Mouse (Mus musculus) midbrain, embryonic 10.5 days (tissue): Measurements from ENCODE around the gene Fance. TPM values are rescaled to one million over a fixed set of nuclear protein-coding genes. Genes with fewer than 3 reads are reported as not detected.

Experiments
- DNase-seq: peaks from one replicate; pipeline ENCODE4 v3.0.0-alpha.2; 2017; ENCODE audit warnings: low spot score
- H3K27ac ChIP-seq: fragments of 300-500 bp; sonication (generic); replicated peaks from 2 replicates; pipeline ENCODE4 v1.5.1; 2016; ENCODE audit warnings: mild to moderate bottlenecking
- H3K27me3 ChIP-seq: fragments of 300-500 bp; sonication (generic); 2 replicates; pipeline ENCODE4 v1.6.1; 2016; ENCODE audit warnings: low read depth, mild to moderate bottlenecking; ENCODE audit not compliant: poor library complexity, severe bottlenecking
- H3K36me3 ChIP-seq: fragments of 300-500 bp; sonication (generic); 2 replicates; pipeline ENCODE4 v1.6.1; 2016; ENCODE audit warnings: mild to moderate bottlenecking, moderate library complexity
- H3K4me1 ChIP-seq: fragments of 300-500 bp; sonication (generic); 2 replicates; pipeline ENCODE4 v1.6.1; 2016
- H3K4me3 ChIP-seq: fragments of 300-500 bp; sonication (generic); 2 replicates; pipeline ENCODE4 v1.5.1; 2016; ENCODE audit warnings: mild to moderate bottlenecking, moderate library complexity
- H3K9me3 ChIP-seq: fragments of 300-500 bp; sonication (generic); replicated peaks from 2 replicates; pipeline ENCODE4 v1.6.1; 2016; ENCODE audit warnings: mild to moderate bottlenecking
- WGBS: fragments of 180-500 bp; shearing (Covaris S2); methylation state at CpG from one replicate; pipeline ENCODE4 v1.1.7; 2016; 5-methylcytosine and 5-hydroxymethylcytosine counted together
- polyA plus RNA-seq: library from polyadenylated mRNA; unstranded; fragments of >200 nt; fragmentation: Nextera tagmentation; extraction: Ambion mirVana; gene quantifications from 2 replicates; pipeline ENCODE4 v1.2.1, GENCODE M21; 2016

Gene Fance
- polyA plus RNA-seq, 1 experiment from 2014 or later = 30.8 TPM

- peak overlapping the region; percentile 55 for H3K4me3 ChIP-seq
- no peak for DNase-seq
- H3K27ac ChIP-seq = peak overlapping the region; percentile 67
- H3K36me3 ChIP-seq = no peaks in the 10 kb centered on the region
- no peaks in the 10 kb centered on the region for H3K9me3 ChIP-seq
- H3K4me1 ChIP-seq = peaks cover 34% of the 10 kb centered on the region
- peaks cover 93% of the 10 kb centered on the region for H3K27me3 ChIP-seq
- 33% methylated on average over 11 of the region's 11 CpGs for WGBS
These were observed 48.8 kb downstream of the Fance start for GRCm38 (mm10) chr17:28361921-28362652.

GRCm38 (mm10) chr17:28362653-28363292 is 49.5 kb downstream of the Fance start:
- DNase-seq = peak; percentile 57
- peaks cover 34% of the 10 kb centered on the region for H3K4me1 ChIP-seq
- peaks cover 91% of the 10 kb centered on the region for H3K27me3 ChIP-seq
- H3K36me3 ChIP-seq = no peaks in the 10 kb centered on the region
- H3K4me3 ChIP-seq = peak overlapping the region; percentile 55
- H3K9me3 ChIP-seq = no peaks in the 10 kb centered on the region
- H3K27ac ChIP-seq = peak overlapping the region; percentile 67
- WGBS = under 1% methylated on average over 25 of the region's 25 CpGs

- H3K27me3 ChIP-seq = peaks cover 84% of the 10 kb centered on the region
- WGBS = 5% methylated on average over 6 of the region's 6 CpGs
- DNase-seq = no peak
- H3K36me3 ChIP-seq = no peaks in the 10 kb centered on the region
- peak overlapping the region; percentile 55 for H3K4me3 ChIP-seq
- no peak overlapping the region for H3K27ac ChIP-seq
- H3K9me3 ChIP-seq = no peaks in the 10 kb centered on the region
- H3K4me1 ChIP-seq = peaks cover 34% of the 10 kb centered on the region
These were observed 50.2 kb downstream of the Fance start for GRCm38 (mm10) chr17:28363507-28363906.

- Histone ChIP-seq H3K4me3 (peak within 1 kb of the TSS; percentile 55), H3K4me1 (peaks cover 31% of the 10 kb centered on the region), H3K27me3 (peaks cover 68% of the 10 kb centered on the region), H3K27ac (no peak within 1 kb of the TSS), H3K9me3 (no peaks in the 10 kb centered on the region), H3K36me3 (no peaks in the 10 kb centered on the region)
- WGBS = 12% methylated on average over 8 of the region's 8 CpGs
- no peak for DNase-seq
These were observed 51.8 kb downstream of the Fance start, which contains the start of gene Tulp1 for GRCm38 (mm10) chr17:28365122-28365521. Tulp1 (minus strand) TSS chr17:28365222.

- peak; percentile 87 for DNase-seq
- H3K4me3 ChIP-seq = no peak overlapping the region
- H3K4me1 ChIP-seq = peaks cover 17% of the 10 kb centered on the region
- H3K9me3 ChIP-seq = no peaks in the 10 kb centered on the region
- 4% methylated on average over 13 of the region's 13 CpGs for WGBS
- no peak overlapping the region for H3K27ac ChIP-seq
- H3K36me3 ChIP-seq = no peaks in the 10 kb centered on the region
- H3K27me3 ChIP-seq = peaks cover 39% of the 10 kb centered on the region
These were observed 55.1 kb downstream of the Fance start for GRCm38 (mm10) chr17:28368449-28368848.

- DNase-seq = no peak
- H3K36me3 ChIP-seq = no peaks in the 10 kb centered on the region
These were observed 55.7 kb downstream of the Fance start for GRCm38 (mm10) chr17:28369056-28369455.

GRCm38 (mm10) chr17:28371286-28371685 is 58.0 kb downstream of the Fance start:
- WGBS = 83% methylated on average over 2 of the region's 2 CpGs
- Histone ChIP-seq H3K27ac (no peak overlapping the region), H3K27me3 (peaks cover 40% of the 10 kb centered on the region), H3K4me1 (peaks cover 15% of the 10 kb centered on the region), H3K4me3 (no peak overlapping the region), H3K9me3 (no peaks in the 10 kb centered on the region), H3K36me3 (no peaks in the 10 kb centered on the region)
- DNase-seq = no peak

More at GRCm38 (mm10) chr17:28369056-28369455, 55.7 kb downstream of the Fance start:
- H3K9me3 ChIP-seq = no peaks in the 10 kb centered on the region
- H3K4me1 ChIP-seq = peaks cover 13% of the 10 kb centered on the region
- H3K27me3 ChIP-seq = peaks cover 39% of the 10 kb centered on the region
- 83% methylated on average over 5 of the region's 5 CpGs for WGBS
- H3K4me3 ChIP-seq = no peak overlapping the region
- no peak overlapping the region for H3K27ac ChIP-seq

- Histone ChIP-seq H3K36me3 (no peaks in the 10 kb centered on the region), H3K4me1 (peaks cover 15% of the 10 kb centered on the region), H3K4me3 (no peak overlapping the region), H3K27ac (no peak overlapping the region), H3K27me3 (peaks cover 42% of the 10 kb centered on the region), H3K9me3 (no peaks in the 10 kb centered on the region)
- no peak for DNase-seq
- 56% methylated on average over 1 of the region's 1 CpGs for WGBS
These were observed 58.6 kb downstream of the Fance start for GRCm38 (mm10) chr17:28371941-28372340.

- Histone ChIP-seq H3K4me1 (peaks cover 15% of the 10 kb centered on the region), H3K27me3 (peaks cover 42% of the 10 kb centered on the region), H3K27ac (no peak overlapping the region), H3K4me3 (no peak overlapping the region), H3K9me3 (no peaks in the 10 kb centered on the region), H3K36me3 (no peaks in the 10 kb centered on the region)
- peak; percentile 49 for DNase-seq
- 12% methylated on average over 10 of the region's 10 CpGs for WGBS
These were observed 60.5 kb downstream of the Fance start for GRCm38 (mm10) chr17:28373821-28374220.

- 21% methylated on average over 16 of the region's 16 CpGs for whole genome bisulfite sequencing
- Histone ChIP-seq H3K9me3 (no peaks in the 10 kb centered on the region), H3K4me1 (peaks cover 15% of the 10 kb centered on the region), H3K27ac (no peak overlapping the region), H3K4me3 (no peak overlapping the region), H3K36me3 (no peaks in the 10 kb centered on the region), H3K27me3 (peaks cover 42% of the 10 kb centered on the region)
- no peak for DNase-seq
These were observed 61.2 kb downstream of the Fance start for GRCm38 (mm10) chr17:28374494-28374893.

- no peak overlapping the region for H3K27ac ChIP-seq
- no peak overlapping the region for H3K4me3 ChIP-seq
- H3K4me1 ChIP-seq = peaks cover 24% of the 10 kb centered on the region
- no peak for DNase-seq
- H3K27me3 ChIP-seq = peaks cover 48% of the 10 kb centered on the region
- no peaks in the 10 kb centered on the region for H3K9me3 ChIP-seq
- no peaks in the 10 kb centered on the region for H3K36me3 ChIP-seq
- 13% methylated on average over 17 of the region's 17 CpGs for WGBS
These were observed 62.3 kb downstream of the Fance start for GRCm38 (mm10) chr17:28375592-28376061.
